In genomic region chr7:77632656-77633055, GRCm38 (mm10) we compare ENCODE assay signal across 22 mouse cellular contexts.
A peak's percentile ranks its signal among the peaks of the same experiment; 100 is the strongest.
DNase-seq lines count a peak whose midpoint lies in the region; ATAC-seq lines count a peak whose summit lies in the region.
"Had no signal": no experiment of that assay in that cellular context is flagged by ENCODE, and none has a peak within 500 bp of the region (broad histone marks: within the 10 kb centered on the region; RNA-seq: fewer than 3 reads in every experiment).

No protein-coding gene starts in this region.

- H3K4me3 ChIP-seq in midbrain, embryonic 13.5 days (replicated peaks) = no peak overlapping the region
- H3K4me3 ChIP-seq in midbrain, embryonic 16.5 days (ENCODE audit: low read depth, low read length) = no peak overlapping the region
- H3K4me3 ChIP-seq in hindbrain, embryonic 13.5 days = no peak overlapping the region
- H3K4me3 ChIP-seq: left cerebral cortex, adult 2 months; liver, embryonic 12.5 days; stomach, embryonic 15.5 days had no signal

- H3K9ac ChIP-seq in midbrain, embryonic 13.5 days (replicated peaks) = no peak overlapping the region
- H3K9ac ChIP-seq in midbrain, embryonic 16.5 days (ENCODE audit: low read depth, low read length) = no peak overlapping the region
- no peak overlapping the region for H3K9ac ChIP-seq in hindbrain, embryonic 13.5 days
- H3K9ac ChIP-seq: liver, embryonic 12.5 days; lung, embryonic 14.5 days; stomach, embryonic 15.5 days had no signal

- 11% methylated on average over 1 of the region's 1 CpGs for WGBS in midbrain, embryonic 13.5 days
- 28% methylated on average over 1 of the region's 1 CpGs for WGBS in midbrain, embryonic 16.5 days
- 9% methylated on average over 1 of the region's 1 CpGs for WGBS in hindbrain, embryonic 13.5 days

- no peak overlapping the region for H3K4me2 ChIP-seq in midbrain, embryonic 13.5 days (replicated peaks)
- no peak overlapping the region for H3K4me2 ChIP-seq in midbrain, embryonic 16.5 days (ENCODE audit: low read length)
- no peak overlapping the region for H3K4me2 ChIP-seq in hindbrain, embryonic 13.5 days
- H3K4me2 ChIP-seq: liver, embryonic 12.5 days; lung, embryonic 14.5 days; stomach, embryonic 15.5 days had no signal

- no peaks in the 10 kb centered on the region for H3K36me3 ChIP-seq in midbrain, embryonic 13.5 days
- no peaks in the 10 kb centered on the region for H3K36me3 ChIP-seq in midbrain, embryonic 16.5 days (ENCODE audit: control insufficient read depth, insufficient read depth, low read length)
- no peaks in the 10 kb centered on the region for H3K36me3 ChIP-seq in hindbrain, embryonic 13.5 days
- H3K36me3 ChIP-seq: G1E; liver, embryonic 12.5 days; stomach, embryonic 15.5 days had no signal

- no peaks in the 10 kb centered on the region for H3K27me3 ChIP-seq in midbrain, embryonic 13.5 days
- H3K27me3 ChIP-seq in midbrain, embryonic 16.5 days (ENCODE audit: control insufficient read depth, insufficient read depth, low read depth, low read length) = no peaks in the 10 kb centered on the region
- H3K27me3 ChIP-seq in hindbrain, embryonic 13.5 days = no peaks in the 10 kb centered on the region
- H3K27me3 ChIP-seq: liver, embryonic 12.5 days; stomach, embryonic 15.5 days had no signal

- H3K9me3 ChIP-seq in midbrain, embryonic 13.5 days = no peaks in the 10 kb centered on the region
- no peaks in the 10 kb centered on the region for H3K9me3 ChIP-seq in midbrain, embryonic 16.5 days (replicated peaks; ENCODE audit: control insufficient read depth, low read length, poor library complexity, severe bottlenecking)
- H3K9me3 ChIP-seq in hindbrain, embryonic 13.5 days = no peaks in the 10 kb centered on the region
- H3K9me3 ChIP-seq: liver, embryonic 12.5 days; stomach, embryonic 15.5 days had no signal

- intact Hi-C loops in heart, postnatal 36 days (cut with DNase I) = no loop called here

- no peak overlapping the region for H3K27ac ChIP-seq in midbrain, embryonic 13.5 days
- H3K27ac ChIP-seq in midbrain, embryonic 16.5 days (ENCODE audit: low read length) = no peak overlapping the region
- H3K27ac ChIP-seq in hindbrain, embryonic 13.5 days = peak overlapping the region; percentile 55; the same call in 1 of the 2 replicates
- H3K27ac ChIP-seq: left cerebral cortex, adult 2 months; liver, embryonic 12.5 days; stomach, embryonic 15.5 days had no signal

- 0 out of 2 replicates have a peak, but pooled peaks have one; percentile 14 for ATAC-seq in midbrain, embryonic 13.5 days
- ATAC-seq in midbrain, embryonic 16.5 days = no peak
- ATAC-seq in hindbrain, embryonic 13.5 days (ENCODE audit: low FRiP score) = peak; percentile 73
- ATAC-seq: CD4-positive, CD25-positive, alpha-beta regulatory T cell, adult 4 months; liver, embryonic 12.5 days had no signal

- DNase-seq in adrenal gland, adult (ENCODE audit: inconsistent age in 2 of 2, low spot score in 1 of 2) = peak; percentile 9 to 30
- DNase-seq in adrenal gland, postnatal 36 days = no peak
- DNase-seq in retina, embryonic 14.5 days (ENCODE audit: low spot score) = peak; percentile 57
- DNase-seq in kidney, postnatal 25 days = no peak
- no peak for DNase-seq in heart, postnatal 36 days
- DNase-seq: adrenal gland, adult 2 months; cerebellum, adult 11 months; gastrocnemius, postnatal 10 days; heart, adult 18-20 months; kidney, adult 11 months; kidney, postnatal 10 days; lung, embryonic 14.5 days; lung, postnatal 4 days; spleen, adult 18-20 months had no signal

- H3K4me1 ChIP-seq in midbrain, embryonic 13.5 days (replicated peaks) = 0 out of 2 replicates have a peak, but pooled peaks cover 4% of the 10 kb centered on the region
- H3K4me1 ChIP-seq in midbrain, embryonic 16.5 days (ENCODE audit: control insufficient read depth, insufficient read depth, low read length) = peaks cover 3% of the 10 kb centered on the region; the same call in 1 of the 2 replicates
- peaks cover 12% of the 10 kb centered on the region for H3K4me1 ChIP-seq in hindbrain, embryonic 13.5 days (replicated peaks)
- H3K4me1 ChIP-seq: liver, embryonic 12.5 days; stomach, embryonic 15.5 days had no signal

Comparison
In these comparisons a context has a peak if more than half of its experiments do, and no peak if none do; other contexts are left out.
1. DNase-seq: peak in adrenal gland, adult (2 of 2) and retina, embryonic 14.5 days (single experiment); none in adrenal gland, postnatal 36 days (0 of 2), kidney, postnatal 25 days (0 of 2) and heart, postnatal 36 days (0 of 2).